Mouse (Mus musculus) ES-CJ7 (cell line): ENCODE results near the gene Sun2.
A peak's percentile ranks its signal among the peaks of the same experiment; 100 is the strongest.

Experiments used
- DNase-seq: peaks from one replicate; pipeline ENCODE4 v3.0.0; 2011; ENCODE audit warnings: low read depth, low spot score

Sun2 gene

GRCm38 (mm10) chr15:79755977-79756625, 13.8 kb upstream of the Sun2 start:
- no peak for DNase-seq

GRCm38 (mm10) chr15:79755176-79755575, 12.8 kb upstream of the Sun2 start:
- no peak for DNase-seq

GRCm38 (mm10) chr15:79753873-79754272, 11.5 kb upstream of the Sun2 start:
- DNase-seq: no peak

- no peak for DNase-seq
These were observed 11.1 kb upstream of the Sun2 start for GRCm38 (mm10) chr15:79753420-79753752.

- peak; percentile 53 for DNase-seq
These were observed 10.5 kb upstream of the Sun2 start for GRCm38 (mm10) chr15:79752742-79753419.

GRCm38 (mm10) chr15:79751772-79752171, 9.4 kb upstream of the Sun2 start:
- peak; percentile 31 for DNase-seq

- no peak for DNase-seq
These were observed 7.9 kb upstream of the Sun2 start for GRCm38 (mm10) chr15:79750266-79750665.

- no peak for DNase-seq
These were observed 6.8 kb upstream of the Sun2 start for GRCm38 (mm10) chr15:79749162-79749561.

GRCm38 (mm10) chr15:79747998-79748397, 5.7 kb upstream of the Sun2 start:
- peak; percentile 96 for DNase-seq

GRCm38 (mm10) chr15:79745883-79746282, 3.5 kb upstream of the Sun2 start:
- peak; percentile 30 for DNase-seq

GRCm38 (mm10) chr15:79745312-79745711, 3.0 kb upstream of the Sun2 start:
- DNase-seq: peak; percentile 61

GRCm38 (mm10) chr15:79744742-79745141, 2.4 kb upstream of the Sun2 start:
- DNase-seq: peak; percentile 56

GRCm38 (mm10) chr15:79744001-79744400, 1.7 kb upstream of the Sun2 start:
- no peak for DNase-seq

GRCm38 (mm10) chr15:79742706-79743023, 329 bp upstream of the Sun2 start:
- DNase-seq: no peak

- DNase-seq: no peak
These were observed 1.0 kb downstream of the Sun2 start for GRCm38 (mm10) chr15:79741173-79741858.

- no peak for DNase-seq
These were observed 1.6 kb downstream of the Sun2 start for GRCm38 (mm10) chr15:79740739-79741138.

- DNase-seq: no peak
These were observed 8.0 kb downstream of the Sun2 start for GRCm38 (mm10) chr15:79734311-79734710.

GRCm38 (mm10) chr15:79733640-79734039, 8.7 kb downstream of the Sun2 start:
- DNase-seq: no peak

GRCm38 (mm10) chr15:79733192-79733591, 9.1 kb downstream of the Sun2 start:
- DNase-seq: no peak

GRCm38 (mm10) chr15:79731554-79731953, 10.8 kb downstream of the Sun2 start:
- DNase-seq: no peak

GRCm38 (mm10) chr15:79728731-79729388, 13.5 kb downstream of the Sun2 start:
- no peak for DNase-seq

- no peak for DNase-seq
These were observed 14.0 kb downstream of the Sun2 start for GRCm38 (mm10) chr15:79728311-79728710.

GRCm38 (mm10) chr15:79727840-79728239, 14.5 kb downstream of the Sun2 start:
- no peak for DNase-seq
